Mouse (Mus musculus) retina, adult 2 months (tissue): ENCODE data around the gene Gm21988.

Experiments
- DNase-seq: peaks from one replicate; pipeline ENCODE4 v3.0.0-alpha.2; 2012; ENCODE audit warnings: low read depth, low spot score

The Gm21988 gene

GRCm38 (mm10) chr11:70236717-70237116 is 2.9 kb downstream of the Gm21988 start:
- no peak for DNase-seq

- DNase-seq = no peak
These were observed 4.3 kb downstream of the Gm21988 start for GRCm38 (mm10) chr11:70235254-70235900.

- no peak for DNase-seq
These were observed 5.1 kb downstream of the Gm21988 start for GRCm38 (mm10) chr11:70234497-70234896.

GRCm38 (mm10) chr11:70234037-70234436 is 5.6 kb downstream of the Gm21988 start:
- no peak for DNase-seq

GRCm38 (mm10) chr11:70233016-70233415 is 6.6 kb downstream of the Gm21988 start:
- DNase-seq = no peak

- DNase-seq = no peak
These were observed 7.1 kb downstream of the Gm21988 start for GRCm38 (mm10) chr11:70232546-70232945.

- peak; percentile 54 for DNase-seq
These were observed 9.3 kb downstream of the Gm21988 start for GRCm38 (mm10) chr11:70230239-70230727.

- DNase-seq = no peak
These were observed 10.2 kb downstream of the Gm21988 start, which contains the start of gene Bcl6b for GRCm38 (mm10) chr11:70229260-70230010. TSS of gene Bcl6b (minus strand) at chr11:70229798.

- peak; percentile 46 for DNase-seq
These were observed 10.8 kb downstream of the Gm21988 start for GRCm38 (mm10) chr11:70228828-70229227.

GRCm38 (mm10) chr11:70227661-70228245 is 11.9 kb downstream of the Gm21988 start:
- no peak for DNase-seq

GRCm38 (mm10) chr11:70227126-70227525 is 12.5 kb downstream of the Gm21988 start:
- no peak for DNase-seq

GRCm38 (mm10) chr11:70226602-70226890 is 13.1 kb downstream of the Gm21988 start:
- DNase-seq = no peak

- no peak for DNase-seq
These were observed 13.6 kb downstream of the Gm21988 start for GRCm38 (mm10) chr11:70225798-70226601.

GRCm38 (mm10) chr11:70223724-70224123 is 15.9 kb downstream of the Gm21988 start:
- DNase-seq = no peak

- DNase-seq = no peak
These were observed 17.8 kb downstream of the Gm21988 start for GRCm38 (mm10) chr11:70221603-70222500.

- DNase-seq = no peak
These were observed 18.7 kb downstream of the Gm21988 start, which contains the start of gene Slc16a13 for GRCm38 (mm10) chr11:70220731-70221602. TSS of gene Slc16a13 (minus strand) at chr11:70221064.

- no peak for DNase-seq
These were observed 19.3 kb downstream of the Gm21988 start for GRCm38 (mm10) chr11:70220323-70220722.

GRCm38 (mm10) chr11:70219873-70220272 is 19.8 kb downstream of the Gm21988 start:
- DNase-seq = no peak

GRCm38 (mm10) chr11:70218741-70219470 is 20.7 kb downstream of the Gm21988 start:
- no peak for DNase-seq
